Mouse (Mus musculus) cerebellum, adult 11-12 months (tissue): Measurements from ENCODE around the gene Colec11.

Experiments used
- DNase-seq: peaks from one replicate; pipeline ENCODE4 v3.0.0; 2022

Colec11 gene

GRCm38 (mm10) chr12:28623195-28623594 is at the start of gene Colec11:
Gene Colec11, minus strand, starts transcription at chr12:28623377.
- DNase-seq, result no peak

DNA sequence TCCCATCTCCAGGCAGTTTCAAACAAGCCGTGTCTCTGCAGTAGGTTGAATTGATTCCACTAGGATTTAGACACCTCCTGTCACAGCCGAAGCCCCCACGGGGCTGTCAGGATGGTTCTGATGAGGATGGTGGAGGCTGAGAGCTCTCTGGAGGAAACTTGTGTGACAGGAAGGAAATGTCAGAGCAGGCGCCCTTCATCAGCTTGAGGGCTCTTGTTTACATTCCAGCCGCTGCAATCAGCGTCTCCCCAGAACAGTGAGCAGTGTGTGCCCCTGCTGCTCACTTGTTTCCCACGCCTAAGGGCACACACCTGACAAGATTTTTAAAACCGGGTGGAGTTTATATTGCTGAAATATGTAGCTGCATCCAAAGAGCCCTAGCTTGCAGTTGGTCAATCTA is 44.1 kb upstream of the Colec11 start:
- DNase-seq, result no peak

DNA sequence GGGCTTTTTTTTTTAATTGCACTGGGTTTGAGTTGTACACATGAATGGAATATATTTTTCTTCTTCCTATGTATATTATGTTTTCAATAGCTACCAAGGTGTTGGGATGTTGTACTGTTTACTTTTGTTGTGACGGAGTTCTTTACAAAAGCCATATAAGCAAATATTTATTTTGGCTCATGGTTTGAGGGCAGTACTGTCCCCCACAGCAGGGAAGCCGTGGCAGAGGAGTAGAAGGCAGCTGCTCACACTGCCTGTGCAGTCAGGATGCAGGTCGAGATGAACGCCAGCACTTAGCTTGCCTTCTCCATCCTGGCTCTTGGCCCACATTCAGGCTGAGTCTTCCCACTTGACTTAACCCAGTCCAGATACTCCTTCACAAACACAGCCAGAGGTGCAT is 43.6 kb upstream of the Colec11 start:
- no peak for DNase-seq

- no peak for DNase-seq
Measured at GRCm38 (mm10) chr12:28662628-28663027, 39.5 kb upstream of the Colec11 start.

- DNase-seq, result peak; percentile 86
Measured at GRCm38 (mm10) chr12:28649141-28650110, 26.2 kb upstream of the Colec11 start, which contains the start of gene Rnaseh1. Gene Rnaseh1, plus strand, starts transcription at chr12:28649602.

DNA sequence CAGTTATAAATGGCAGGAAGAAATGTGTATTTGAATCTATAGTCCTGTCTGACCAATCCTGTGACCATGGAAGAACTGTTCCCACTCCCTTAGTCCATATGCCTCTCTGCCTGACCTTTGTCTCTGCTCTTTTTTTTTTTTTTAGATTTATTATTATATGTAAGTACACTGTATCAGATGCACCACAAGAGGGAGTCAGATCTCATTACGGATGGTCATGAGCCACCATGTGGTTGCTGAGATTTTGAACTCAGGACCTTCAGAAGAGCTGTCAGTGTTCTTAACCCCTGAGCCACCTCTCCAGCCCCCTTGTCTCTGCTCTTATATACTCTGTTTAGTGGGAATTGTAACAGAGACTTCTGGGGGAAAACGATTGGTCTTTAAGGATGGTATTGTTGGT is 15.6 kb upstream of the Colec11 start:
- no peak for DNase-seq

DNA sequence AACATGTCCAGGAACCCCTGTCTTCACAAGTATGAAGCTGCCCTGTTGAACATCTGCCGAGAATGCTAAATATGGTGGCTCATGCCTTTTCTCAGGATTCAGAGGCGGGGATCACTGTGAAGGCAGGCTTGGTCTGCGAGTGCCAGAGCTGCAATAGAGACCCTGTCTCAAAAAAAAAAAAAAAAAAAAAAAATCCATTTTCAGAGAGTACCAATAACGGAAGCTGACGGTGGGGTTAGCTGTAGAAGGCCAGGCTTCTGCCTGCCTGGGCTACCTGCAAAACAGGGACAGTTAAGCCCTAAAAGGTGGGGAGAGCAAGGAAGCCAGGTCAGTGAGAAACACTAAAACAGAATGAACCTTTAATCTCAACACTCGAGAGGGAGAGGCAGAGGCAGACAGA is 13.4 kb upstream of the Colec11 start:
- no peak for DNase-seq

DNA sequence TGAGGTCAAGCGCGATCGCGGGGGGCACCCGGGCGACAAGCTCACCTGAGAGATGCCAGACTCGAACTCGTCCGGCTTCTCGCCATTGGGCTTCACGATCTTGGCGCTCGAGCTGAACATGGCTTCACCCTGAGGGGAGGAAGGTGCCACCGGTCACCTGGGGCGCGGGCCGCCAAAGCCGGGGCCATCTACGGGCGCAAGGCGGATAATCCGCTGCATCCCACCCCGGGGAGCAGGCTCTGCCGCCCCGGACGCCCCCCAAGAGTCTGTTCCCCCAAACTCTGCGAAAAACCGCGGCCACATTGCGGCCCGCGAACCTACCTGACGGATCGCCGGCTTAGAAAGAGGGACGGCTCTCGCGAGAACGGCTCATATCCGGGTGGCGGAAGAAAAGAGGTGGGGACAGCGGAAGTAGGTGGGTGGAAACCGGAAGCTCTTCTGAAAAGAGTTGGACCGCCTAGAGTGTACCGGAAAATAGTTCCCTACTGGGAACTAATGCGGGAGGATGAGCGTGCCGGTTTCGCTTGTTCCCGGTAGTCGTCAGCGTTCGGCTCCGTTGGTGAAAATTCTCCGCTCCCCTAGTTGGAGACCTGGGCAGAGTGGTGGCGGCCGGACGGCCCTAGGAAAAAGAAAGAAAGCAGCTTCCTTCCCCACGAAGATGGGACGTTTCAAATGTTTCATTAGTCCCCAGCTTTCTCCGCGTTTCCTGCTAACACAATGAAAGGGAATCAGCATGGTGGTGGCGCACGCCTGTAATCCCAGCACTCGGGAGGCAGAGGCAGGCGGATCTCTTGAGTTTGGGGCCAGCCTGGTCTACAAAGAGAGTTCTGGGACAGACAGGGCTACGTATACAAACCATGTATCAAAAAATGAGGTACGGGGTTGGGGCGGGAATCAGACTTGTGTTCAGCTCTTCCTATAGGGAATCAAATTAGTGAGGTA is 12.6 kb upstream of the Colec11 start, which contains the start of gene Rps7:
Gene Rps7 (minus strand): TSS at position 419 of the 942 bp plus-strand sequence.
- peak; percentile 93 for DNase-seq

DNA sequence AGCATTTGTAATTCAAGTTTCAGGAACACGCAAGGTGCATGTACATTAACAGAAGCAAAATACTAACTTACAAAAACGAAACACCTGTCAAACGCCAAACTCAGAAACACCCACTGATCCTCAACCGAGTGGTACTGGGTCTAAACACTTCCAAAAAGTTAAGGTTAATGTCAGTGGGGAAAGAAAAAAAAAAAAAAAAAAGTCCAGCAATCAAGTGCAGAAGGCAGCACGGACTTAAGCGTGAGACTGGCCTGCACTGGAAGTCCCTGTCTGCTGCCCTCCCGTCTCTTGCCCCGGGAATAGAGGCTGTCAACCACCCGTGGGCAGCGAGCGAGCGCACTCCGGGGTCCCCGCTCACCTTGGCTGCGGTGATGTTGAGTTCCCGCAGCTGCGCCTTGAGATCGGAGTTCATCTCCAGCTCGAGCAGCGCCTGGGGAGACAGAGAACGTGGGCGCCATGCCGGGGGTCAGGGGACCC is 11.9 kb upstream of the Colec11 start:
- DNase-seq, result no peak

DNA sequence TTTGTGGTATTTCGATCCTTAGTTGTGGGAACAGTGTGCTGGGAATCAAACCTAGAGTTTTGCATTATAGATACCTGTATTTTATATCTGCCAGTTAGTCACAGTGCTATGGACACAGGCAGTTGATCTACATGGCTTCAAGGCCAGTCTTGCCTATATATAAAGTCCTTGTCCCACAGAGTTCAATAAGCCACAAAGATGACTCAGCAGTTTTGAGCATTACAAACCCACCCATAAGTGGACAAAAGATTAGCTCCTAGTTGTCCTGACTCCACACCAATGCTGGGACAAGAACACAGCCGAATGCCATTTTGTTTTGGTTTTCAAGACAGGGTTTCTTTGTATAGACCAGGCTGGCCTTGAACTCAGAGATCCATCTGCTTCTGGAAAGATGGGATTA is 5.3 kb upstream of the Colec11 start:
- DNase-seq, result no peak

GRCm38 (mm10) chr12:28627092-28627491 is 3.9 kb upstream of the Colec11 start:
- DNase-seq, result no peak

GRCm38 (mm10) chr12:28625407-28625806 is 2.2 kb upstream of the Colec11 start:
- DNase-seq, result no peak

DNA sequence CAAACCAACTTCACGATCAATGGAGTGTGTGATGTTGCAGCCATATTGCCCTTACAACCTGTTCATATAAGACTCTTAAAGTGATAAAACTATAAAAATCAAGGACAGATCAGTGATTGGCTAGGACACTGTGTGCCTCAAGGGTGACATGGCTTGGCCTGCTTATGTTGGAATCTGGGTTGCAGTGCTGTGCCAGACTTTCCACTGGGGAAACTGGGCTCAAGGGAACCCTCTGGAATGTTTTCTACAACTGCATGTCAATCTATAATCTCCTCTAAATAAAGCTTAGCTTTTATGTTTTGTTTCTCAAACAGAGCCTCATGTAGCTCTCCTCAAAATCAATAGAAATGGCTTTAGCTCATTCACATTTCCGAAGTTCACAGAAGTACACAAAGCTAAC is 1.1 kb upstream of the Colec11 start:
- DNase-seq, result no peak

- DNase-seq, result no peak
Measured at GRCm38 (mm10) chr12:28622641-28623040, 536 bp downstream of the Colec11 start.

DNA sequence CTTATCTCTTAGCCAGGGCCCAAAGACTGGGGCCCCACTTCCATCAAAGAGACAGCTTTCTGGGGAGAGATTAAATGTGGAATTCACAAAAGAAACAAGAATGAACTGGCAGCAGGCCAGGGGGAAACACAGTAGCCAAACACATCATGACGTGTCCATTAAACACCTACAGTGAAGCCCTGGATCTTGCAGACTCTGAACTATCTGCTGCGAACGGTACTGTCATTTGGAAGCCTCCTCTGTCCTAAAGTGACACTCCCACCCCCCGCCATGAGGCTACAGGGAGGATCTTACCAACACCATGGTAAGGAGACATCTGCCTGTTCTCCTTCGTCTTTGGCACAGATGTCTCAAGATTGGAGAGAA is 1.0 kb downstream of the Colec11 start:
- no peak for DNase-seq

DNA sequence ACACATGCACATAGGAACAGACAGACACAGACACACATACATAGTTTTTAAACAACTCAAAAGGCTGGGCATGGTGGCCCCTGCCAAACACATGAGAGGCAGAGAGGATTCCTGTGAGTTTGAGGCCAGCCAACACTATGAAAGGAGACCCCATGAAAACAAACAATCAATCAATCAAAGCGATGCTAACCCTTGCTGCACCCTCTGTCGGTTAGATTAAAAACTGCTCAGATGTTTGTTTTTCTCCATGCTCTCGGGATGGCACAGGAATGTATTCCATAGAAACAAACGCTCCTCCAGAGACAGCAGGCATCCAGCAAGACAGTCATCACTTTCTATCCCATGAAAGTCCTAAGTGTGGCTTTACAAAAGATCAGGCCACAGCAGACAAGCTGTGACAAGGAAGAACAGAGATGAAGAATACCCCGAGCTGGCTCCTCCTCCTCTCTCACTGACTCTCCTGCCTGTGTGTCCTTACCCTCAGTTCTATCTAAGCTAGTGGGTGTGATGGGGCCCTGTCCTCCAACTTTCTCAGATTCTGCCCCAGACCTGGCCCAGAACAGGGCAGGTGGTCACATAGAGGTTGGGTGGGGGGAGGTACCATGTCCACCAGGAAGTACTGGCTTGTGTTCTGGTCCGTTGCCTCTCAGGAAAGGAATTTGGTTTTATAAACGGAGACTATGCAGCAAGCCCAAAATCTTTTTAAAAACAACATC is 1.6 kb downstream of the Colec11 start:
- DNase-seq, result no peak

DNA sequence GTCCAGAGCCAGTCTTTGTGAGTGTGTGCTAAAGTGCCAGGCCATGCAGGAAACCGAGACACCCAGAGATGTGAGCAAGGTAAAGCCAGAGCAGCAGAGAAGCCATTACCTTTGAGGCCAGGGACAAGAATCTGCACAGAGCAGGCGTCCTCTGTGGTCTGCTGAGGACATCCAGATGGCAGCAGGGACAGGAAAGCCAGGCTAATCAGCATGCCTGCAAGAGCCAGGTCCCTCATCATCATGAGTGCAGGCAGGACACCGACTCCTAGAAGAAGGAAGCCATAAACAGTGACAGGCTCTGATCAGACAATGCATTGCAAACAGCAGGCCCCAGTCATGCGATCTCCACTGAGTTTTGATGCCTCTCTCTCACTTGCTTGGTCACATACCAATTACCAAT is 5.9 kb downstream of the Colec11 start:
- no peak for DNase-seq

GRCm38 (mm10) chr12:28614401-28614800 is 8.8 kb downstream of the Colec11 start:
- no peak for DNase-seq

- DNase-seq, result no peak
Measured at GRCm38 (mm10) chr12:28612391-28612790, 10.8 kb downstream of the Colec11 start.

DNA sequence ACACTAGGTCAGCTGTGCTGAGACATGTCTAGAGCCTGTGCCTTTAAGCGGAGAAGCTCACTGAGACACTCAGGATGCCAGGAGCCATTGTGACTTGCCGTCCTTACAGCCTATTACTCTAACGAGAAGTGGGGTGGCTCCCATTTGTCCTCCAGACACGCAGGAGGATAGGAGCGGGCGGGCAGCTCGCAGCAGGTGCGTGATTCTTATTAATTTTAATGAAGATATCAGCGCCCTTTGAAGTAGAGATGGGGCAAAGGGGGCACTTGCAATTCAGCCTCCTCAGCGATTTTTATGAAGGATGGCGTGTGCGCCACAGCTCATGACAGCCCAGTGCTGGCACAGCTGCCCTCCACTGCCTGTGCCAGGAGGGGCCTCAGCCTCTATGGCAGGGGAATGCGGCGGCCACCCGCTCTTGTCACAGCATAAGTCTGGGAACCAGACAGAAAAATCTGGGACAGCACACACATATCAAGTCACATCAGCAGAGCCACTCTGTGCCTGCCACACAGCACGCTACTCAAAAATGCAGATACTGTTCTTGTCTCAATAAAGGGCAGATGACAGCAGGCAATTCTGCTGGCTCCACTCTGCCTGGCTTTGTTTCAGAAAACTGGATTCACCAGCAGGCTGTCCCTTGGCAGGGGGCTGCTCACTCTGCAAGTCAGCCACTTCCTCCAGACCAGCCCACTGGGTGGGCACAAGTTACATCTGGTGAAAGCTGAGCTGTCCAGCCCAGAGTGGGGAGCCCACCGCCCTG is 15.5 kb downstream of the Colec11 start:
- peak; percentile 69 for DNase-seq

DNA sequence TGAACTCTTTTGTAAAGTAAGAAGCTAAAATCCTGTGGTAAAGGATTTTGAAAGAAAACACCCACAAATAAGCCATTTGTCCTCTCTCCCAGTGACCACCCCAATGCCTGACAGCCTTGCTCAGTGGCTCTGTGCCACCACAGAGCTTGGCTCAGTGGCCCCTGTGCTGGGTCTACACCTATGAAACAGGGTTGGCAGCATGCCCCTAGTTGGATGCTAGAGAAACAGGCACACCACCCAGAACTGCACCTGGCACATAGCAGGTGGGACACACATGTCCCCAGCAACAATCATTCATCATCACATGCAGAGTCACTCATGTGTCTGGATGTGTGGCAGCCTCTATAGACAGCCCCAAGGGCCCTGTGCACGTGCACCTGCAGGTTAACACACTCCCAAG is 19.7 kb downstream of the Colec11 start:
- peak; percentile 36 for DNase-seq

GRCm38 (mm10) chr12:28602259-28602658 is 20.9 kb downstream of the Colec11 start:
- DNase-seq, result peak; percentile 84
